Mouse (Mus musculus) neural tube, embryonic 11.5 days (tissue): Measurements from ENCODE around the gene Tor1aip1. TPM values are rescaled to one million over a fixed set of nuclear protein-coding genes. Genes with fewer than 3 reads are reported as not detected.

Experiments used
- polyA plus RNA-seq: library from polyadenylated mRNA; unstranded; fragments of >200 nt; fragmentation: Nextera tagmentation; extraction: Ambion mirVana; gene quantifications from 2 replicates; pipeline ENCODE4 v1.2.1, GENCODE M21; 2014

Gene Tor1aip1
- polyA plus RNA-seq, 1 experiment from 2014 or later, result 32.6 TPM

Other genes starting within 250 kb of the Tor1aip1 start
- gene Qsox1, start 223.6 kb downstream of the Tor1aip1 start, polyA plus RNA-seq, result 9.5 and 10.3 TPM in 2 replicates
- gene Cep350, start 63.2 kb downstream of the Tor1aip1 start, polyA plus RNA-seq, result 6.2 and 7.2 TPM in 2 replicates
- 116 and 125 TPM in 2 replicates for gene Tor1aip2, start 1.1 kb downstream of the Tor1aip1 start, polyA plus RNA-seq
- 4.6 and 5.8 TPM in 2 replicates for gene Fam163a, start 168.5 kb upstream of the Tor1aip1 start, polyA plus RNA-seq